Mouse (Mus musculus): ENCODE results near the gene Cdk6.

GRCm38 (mm10) chr5:3466069-3466877 lies 125.0 kb downstream of the Cdk6 start:
- TF ChIP-seq MAFK (IDR thresholded peaks at IDR 0.05; ENCODE audit: insufficient read depth, low read depth, low read length) = no peak
- no peak for TF ChIP-seq CHD2 (IDR thresholded peaks at IDR 0.05; ENCODE audit: low read depth, low read length)
